Mouse (Mus musculus) lung, embryonic 16.5 days (tissue): ENCODE results near the gene Pde8a. TPM values are rescaled to one million over a fixed set of nuclear protein-coding genes. Genes with fewer than 3 reads are reported as not detected.

Experiments
- ATAC-seq: fragments of 200-750 bp; cut with Nextera tagmentation; 2 replicates; pipeline ENCODE4 v1.8.0; 2017; ENCODE audit warnings: low read depth, mild to moderate bottlenecking, moderate library complexity
- H3K27ac ChIP-seq: fragments of 300-500 bp; sonication (generic); 2 replicates; pipeline ENCODE4 v1.5.1; 2014; ENCODE audit warnings: mild to moderate bottlenecking, control low read depth, low read length
- H3K27me3 ChIP-seq: fragments of 300-500 bp; sonication (generic); 2 replicates; pipeline ENCODE4 v1.6.1; 2014; ENCODE audit warnings: low read depth, low read length, mixed read lengths; ENCODE audit not compliant: control insufficient read depth, insufficient read depth
- H3K36me3 ChIP-seq: fragments of 300-500 bp; sonication (generic); 2 replicates; pipeline ENCODE4 v1.6.1; 2014; ENCODE audit warnings: low read length; ENCODE audit not compliant: control insufficient read depth, insufficient read depth
- H3K4me1 ChIP-seq: fragments of 300-500 bp; sonication (generic); replicated peaks from 2 replicates; pipeline ENCODE4 v1.6.1; 2014; ENCODE audit warnings: low read length, mixed read lengths; ENCODE audit not compliant: control insufficient read depth, insufficient read depth
- H3K4me2 ChIP-seq: fragments of 300-500 bp; sonication (generic); 2 replicates; pipeline ENCODE4 v1.6.1; 2014; ENCODE audit warnings: low read depth, low read length, control low read depth
- H3K4me3 ChIP-seq: fragments of 300-500 bp; sonication (generic); 2 replicates; pipeline ENCODE4 v1.5.1; 2014; ENCODE audit warnings: mild to moderate bottlenecking, low read length, control low read depth
- H3K9ac ChIP-seq: fragments of 300-500 bp; sonication (generic); 2 replicates; pipeline ENCODE4 v1.6.1; 2014; ENCODE audit warnings: low read length, control low read depth
- H3K9me3 ChIP-seq: fragments of 300-500 bp; sonication (generic); 2 replicates; pipeline ENCODE4 v1.6.1; 2016; ENCODE audit warnings: low read length; ENCODE audit not compliant: control insufficient read depth
- WGBS: fragments of 180-500 bp; shearing (Covaris S2); extraction: QIAGEN DNeasy Blood & Tissue Kit; methylation state at CpG from one replicate; pipeline ENCODE4 v1.1.7; 2014; 5-methylcytosine and 5-hydroxymethylcytosine counted together
- polyA plus RNA-seq: library from polyadenylated mRNA; unstranded; fragments of >200 nt; fragmentation: Nextera tagmentation; extraction: Ambion mirVana; gene quantifications from 2 replicates; pipeline ENCODE4 v1.2.1, GENCODE M21; 2015

The Pde8a gene
- polyA plus RNA-seq, 1 experiment from 2014 or later = 2.9 TPM

DNA sequence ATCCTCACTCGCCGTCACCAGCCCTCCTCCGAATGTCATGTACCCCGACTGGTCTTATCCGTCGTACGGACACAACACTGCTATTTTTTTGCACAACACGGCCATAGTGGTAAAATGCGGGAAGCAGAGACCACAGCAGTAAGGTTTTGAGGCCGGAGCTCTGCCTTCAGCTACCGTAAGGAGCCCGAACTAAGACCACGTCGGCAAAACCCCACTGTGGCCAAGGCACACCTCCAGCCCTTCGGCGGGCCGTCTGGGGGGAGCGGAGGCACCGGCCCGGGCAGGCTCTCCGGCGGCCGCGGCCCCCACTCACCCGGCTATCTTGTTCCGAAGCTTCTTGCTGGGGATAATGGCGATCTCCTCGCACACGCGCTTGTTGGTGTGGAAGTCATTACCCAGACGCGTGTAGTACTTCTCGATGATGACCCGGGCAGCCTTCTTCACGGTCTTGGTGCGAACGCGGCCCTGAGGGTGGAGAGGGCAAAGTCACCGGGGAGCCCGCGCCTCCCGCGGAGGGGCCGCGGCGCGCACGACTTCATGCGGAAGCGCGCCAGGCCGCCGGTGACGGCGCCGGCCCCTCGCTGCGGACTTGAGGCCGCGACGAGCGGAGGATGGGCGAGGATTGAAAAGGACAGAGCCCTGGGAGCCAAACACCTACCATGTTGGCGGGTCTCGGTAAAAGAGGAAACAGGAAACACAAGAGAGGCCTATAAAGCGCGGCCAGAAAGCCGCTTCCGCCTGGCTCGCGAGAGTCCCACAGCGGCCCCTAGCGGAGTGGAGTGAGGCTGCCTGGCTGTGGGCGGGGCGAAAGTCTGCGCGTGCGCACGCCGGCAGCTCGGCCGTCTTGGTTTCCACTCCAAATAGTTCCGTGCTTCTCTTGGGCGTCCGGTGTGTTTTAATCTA is 131.4 kb downstream of the Pde8a start, which contains the start of gene Rps17:
Gene Rps17 (minus strand): TSS at position 711 of the 903 bp plus-strand sequence.
- H3K27me3 ChIP-seq = no peaks in the 10 kb centered on the region
- peaks cover 15% of the 10 kb centered on the region for H3K4me1 ChIP-seq
- ATAC-seq = peak; percentile 92
- no peaks in the 10 kb centered on the region for H3K9me3 ChIP-seq
- peak within 1 kb of the TSS; percentile 72 for H3K27ac ChIP-seq
- under 1% methylated on average over 85 of the region's 85 CpGs for WGBS
- H3K36me3 ChIP-seq = peaks cover 23% of the 10 kb centered on the region
- peak within 1 kb of the TSS; percentile 93 for H3K9ac ChIP-seq
- peak within 1 kb of the TSS; percentile 97 for H3K4me3 ChIP-seq
- peak within 1 kb of the TSS; percentile 72 for H3K4me2 ChIP-seq

DNA sequence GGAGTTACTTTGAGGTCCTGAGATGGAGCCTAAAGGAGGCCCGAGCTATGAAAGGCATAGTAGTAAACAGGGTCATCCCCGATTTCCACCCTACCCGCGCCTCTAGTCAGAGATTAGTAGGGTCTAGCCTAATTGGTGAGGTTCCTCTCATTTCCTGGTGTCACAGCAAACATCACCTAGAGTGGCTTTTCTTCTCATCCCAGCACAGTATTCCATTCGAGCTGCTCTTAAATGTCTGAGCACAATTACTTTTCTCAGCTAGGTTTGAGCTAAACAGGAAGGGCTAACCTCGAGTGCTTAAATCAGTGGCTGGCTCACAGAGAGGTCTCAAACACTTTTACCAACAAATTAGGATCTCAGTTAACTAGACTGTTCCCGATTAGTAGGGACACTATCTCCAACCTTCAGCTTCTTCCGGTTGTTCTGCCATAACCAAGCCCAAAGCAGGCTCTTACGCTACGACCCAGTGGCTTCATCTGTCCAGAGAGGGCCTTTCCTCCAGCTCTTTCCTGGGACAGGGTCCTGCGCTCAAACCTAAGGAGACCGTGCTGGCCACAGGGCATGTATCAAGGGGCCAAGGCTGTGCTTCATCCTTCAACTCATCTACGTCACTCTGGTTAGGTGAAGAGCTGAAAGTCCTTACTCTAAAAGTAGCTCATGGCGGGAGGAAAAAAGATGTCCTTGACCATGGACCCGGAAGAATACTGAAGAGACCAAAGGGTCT is 132.2 kb downstream of the Pde8a start:
- peaks cover 15% of the 10 kb centered on the region for H3K36me3 ChIP-seq
- H3K4me1 ChIP-seq = peaks cover 15% of the 10 kb centered on the region
- H3K27me3 ChIP-seq = no peaks in the 10 kb centered on the region
- peak overlapping the region; percentile 50 for H3K27ac ChIP-seq
- H3K9ac ChIP-seq = peak overlapping the region; percentile 72
- peak overlapping the region; percentile 97 for H3K4me3 ChIP-seq
- no peaks in the 10 kb centered on the region for H3K9me3 ChIP-seq
- 59% methylated on average over 15 of the region's 15 CpGs for WGBS
- H3K4me2 ChIP-seq = peak overlapping the region; percentile 72
- no peak; the same call in 1 of the 2 replicates for ATAC-seq

DNA sequence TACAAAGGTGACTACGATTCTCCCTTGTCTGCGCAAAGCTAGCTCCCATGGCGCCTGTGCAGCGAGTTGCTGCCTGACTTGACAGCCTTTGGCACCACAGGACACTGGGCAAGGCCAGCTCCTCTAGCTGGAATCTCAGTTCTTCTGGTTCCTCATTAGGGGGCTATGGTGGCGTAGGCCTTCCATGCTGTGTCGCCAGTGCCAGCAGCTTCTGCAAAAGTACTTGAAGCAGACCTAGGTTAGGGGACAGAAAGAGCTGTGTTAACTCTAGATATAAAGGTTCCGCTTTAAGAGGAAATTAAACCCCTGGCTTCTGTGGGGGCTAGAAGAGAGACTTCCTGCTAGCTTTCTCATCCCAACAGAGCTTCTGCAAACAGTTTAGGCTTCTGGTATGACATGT is 134.8 kb downstream of the Pde8a start:
- WGBS = 66% methylated on average over 7 of the region's 7 CpGs
- no peak overlapping the region for H3K4me3 ChIP-seq

DNA sequence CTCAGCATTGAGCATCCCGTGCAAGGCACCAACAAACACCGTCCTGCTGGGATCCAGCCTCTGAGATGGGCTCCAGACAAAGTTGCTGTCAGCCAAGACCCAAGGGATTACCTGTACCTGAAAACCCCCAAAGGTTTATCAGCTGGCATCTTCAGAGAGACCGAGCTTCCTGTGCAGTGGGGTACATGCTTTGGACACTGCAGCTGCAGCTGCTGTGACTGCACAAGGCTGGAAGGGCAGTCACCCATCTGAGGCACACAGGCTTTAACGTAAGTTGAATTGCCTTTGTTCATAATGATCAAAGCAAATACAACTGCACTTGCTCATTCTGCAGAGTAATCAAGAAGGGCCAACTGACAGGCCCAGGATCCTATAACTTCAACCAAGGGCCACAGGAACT is 138.4 kb downstream of the Pde8a start:
- H3K9me3 ChIP-seq = no peaks in the 10 kb centered on the region
- H3K36me3 ChIP-seq = no peaks in the 10 kb centered on the region
- WGBS = 77% methylated on average over 4 of the region's 4 CpGs
- no peaks in the 10 kb centered on the region for H3K4me1 ChIP-seq
- ATAC-seq = no peak
- no peaks in the 10 kb centered on the region for H3K27me3 ChIP-seq
- H3K4me3 ChIP-seq = no peak overlapping the region
- no peak overlapping the region for H3K4me2 ChIP-seq
- H3K9ac ChIP-seq = no peak overlapping the region
- H3K27ac ChIP-seq = no peak overlapping the region

More for the DNA sequence above, 134.8 kb downstream of the Pde8a start:
- Histone ChIP-seq H3K27ac (no peak overlapping the region), H3K36me3 (no peaks in the 10 kb centered on the region), H3K4me1 (peaks cover 7% of the 10 kb centered on the region), H3K4me2 (no peak overlapping the region), H3K9me3 (no peaks in the 10 kb centered on the region), H3K27me3 (no peaks in the 10 kb centered on the region), H3K9ac (no peak overlapping the region)
- no peak for ATAC-seq

- no peak overlapping the region for H3K9ac ChIP-seq
- H3K27me3 ChIP-seq = no peaks in the 10 kb centered on the region
- H3K36me3 ChIP-seq = no peaks in the 10 kb centered on the region
- no peaks in the 10 kb centered on the region for H3K4me1 ChIP-seq
- H3K27ac ChIP-seq = no peak overlapping the region
- H3K4me3 ChIP-seq = no peak overlapping the region
- H3K9me3 ChIP-seq = no peaks in the 10 kb centered on the region
- H3K4me2 ChIP-seq = no peak overlapping the region
- WGBS = 84% methylated on average over 7 of the region's 7 CpGs
- no peak for ATAC-seq
Observed at GRCm38 (mm10) chr7:81355746-81356145, 142.3 kb downstream of the Pde8a start.

- no peak overlapping the region for H3K4me2 ChIP-seq
- H3K36me3 ChIP-seq = no peaks in the 10 kb centered on the region
- H3K4me1 ChIP-seq = no peaks in the 10 kb centered on the region
- H3K9me3 ChIP-seq = no peaks in the 10 kb centered on the region
- no peak overlapping the region for H3K4me3 ChIP-seq
- ATAC-seq = no peak
- WGBS = 44% methylated on average over 1 of the region's 1 CpGs
- H3K27ac ChIP-seq = no peak overlapping the region
- H3K9ac ChIP-seq = no peak overlapping the region
- no peaks in the 10 kb centered on the region for H3K27me3 ChIP-seq
Observed at GRCm38 (mm10) chr7:81356360-81356759, 143.0 kb downstream of the Pde8a start.

- no peak overlapping the region for H3K27ac ChIP-seq
- H3K4me3 ChIP-seq = no peak overlapping the region
- no peaks in the 10 kb centered on the region for H3K36me3 ChIP-seq
- no peaks in the 10 kb centered on the region for H3K4me1 ChIP-seq
- no peak overlapping the region for H3K9ac ChIP-seq
- no peak overlapping the region for H3K4me2 ChIP-seq
- H3K9me3 ChIP-seq = no peaks in the 10 kb centered on the region
- no peak for ATAC-seq
- WGBS = 50% methylated on average over 7 of the region's 7 CpGs
- no peaks in the 10 kb centered on the region for H3K27me3 ChIP-seq
Observed at GRCm38 (mm10) chr7:81356975-81357374, 143.6 kb downstream of the Pde8a start.

DNA sequence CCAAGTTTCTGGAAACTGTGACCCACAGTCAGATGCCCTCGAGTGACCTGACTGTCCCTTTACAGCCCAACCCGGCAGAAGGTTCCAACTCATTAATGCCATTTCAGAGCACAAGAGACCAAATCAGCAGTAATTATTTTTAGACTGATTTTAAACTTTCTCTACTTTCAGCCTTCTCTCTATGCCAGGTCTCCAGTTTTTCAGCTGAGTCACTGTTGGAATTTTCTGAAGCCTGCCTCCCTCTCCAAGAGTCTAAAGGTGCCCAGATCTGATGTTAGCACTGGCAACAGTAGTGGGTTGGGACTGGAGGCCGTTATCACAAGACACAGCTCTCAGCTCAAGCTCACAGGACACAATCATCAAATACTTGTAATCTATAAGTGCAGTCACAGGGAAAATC is 154.6 kb downstream of the Pde8a start:
- H3K4me2 ChIP-seq = no peak overlapping the region
- H3K9me3 ChIP-seq = no peaks in the 10 kb centered on the region
- H3K9ac ChIP-seq = no peak overlapping the region
- no peak overlapping the region for H3K4me3 ChIP-seq
- no peak overlapping the region for H3K27ac ChIP-seq
- no peaks in the 10 kb centered on the region; the same call in 1 of the 2 replicates for H3K4me1 ChIP-seq
- no peak for ATAC-seq
- H3K36me3 ChIP-seq = no peaks in the 10 kb centered on the region
- 61% methylated on average over 3 of the region's 3 CpGs for WGBS
- H3K27me3 ChIP-seq = peaks cover 4% of the 10 kb centered on the region; the same call in 1 of the 2 replicates

- Histone ChIP-seq H3K4me3 (no peak overlapping the region), H3K9ac (no peak overlapping the region), H3K4me1 (no peaks in the 10 kb centered on the region; the same call in 1 of the 2 replicates), H3K36me3 (no peaks in the 10 kb centered on the region), H3K9me3 (no peaks in the 10 kb centered on the region), H3K4me2 (no peak overlapping the region), H3K27me3 (peaks cover 4% of the 10 kb centered on the region; the same call in 1 of the 2 replicates), H3K27ac (no peak overlapping the region)
- 48% methylated on average over 3 of the region's 3 CpGs for WGBS
- ATAC-seq = no peak
Observed at GRCm38 (mm10) chr7:81369724-81370123, 156.3 kb downstream of the Pde8a start.
